Mouse (Mus musculus) cerebral cortex, adult 2 months (tissue): Measurements from ENCODE around the gene Tpst2.

Experiments
- WGBS: fragments of 180-500 bp; shearing (Covaris S2); methylation state at CpG from one replicate; pipeline ENCODE4 v1.1.7; 2018; 5-methylcytosine and 5-hydroxymethylcytosine counted together

Gene Tpst2

DNA sequence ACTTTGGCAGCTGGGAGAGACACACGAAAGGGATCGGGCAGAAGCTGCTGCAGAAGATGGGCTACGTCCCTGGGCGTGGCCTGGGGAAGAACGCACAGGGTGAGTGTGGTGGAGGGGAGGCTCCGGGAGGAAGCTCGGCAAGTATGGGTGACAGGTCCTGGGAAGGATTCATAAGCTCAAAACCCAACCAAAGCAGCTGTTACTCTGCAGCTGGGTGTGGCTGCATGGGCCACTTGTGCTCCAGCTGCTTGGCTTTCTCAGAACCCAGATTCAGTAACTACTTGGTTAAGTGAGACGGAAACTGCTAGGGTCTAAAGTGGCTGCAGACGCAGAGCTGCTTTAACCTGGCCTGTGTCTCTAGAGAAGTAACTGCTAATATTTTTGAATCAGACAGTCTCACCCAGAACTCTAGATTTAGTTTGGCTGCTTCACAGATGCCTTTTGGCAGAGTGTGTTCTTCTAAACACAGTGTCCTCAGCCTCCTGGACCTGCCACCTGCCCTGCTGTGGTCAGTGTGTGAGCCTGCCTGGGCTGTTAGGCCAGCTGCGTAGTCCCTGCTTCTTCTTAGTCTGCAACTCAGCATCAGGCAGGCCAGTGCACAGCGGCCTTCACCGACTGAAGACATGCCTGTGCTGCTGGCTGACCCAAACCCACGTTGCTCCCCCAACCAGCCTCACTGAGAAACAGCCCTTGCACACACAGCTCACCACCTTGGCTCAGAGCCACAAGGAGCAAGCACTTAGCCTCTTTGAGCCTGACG, 53.5 kb downstream of the Tpst2 start:
- WGBS, result 90% methylated on average over 14 of the region's 14 CpGs

DNA sequence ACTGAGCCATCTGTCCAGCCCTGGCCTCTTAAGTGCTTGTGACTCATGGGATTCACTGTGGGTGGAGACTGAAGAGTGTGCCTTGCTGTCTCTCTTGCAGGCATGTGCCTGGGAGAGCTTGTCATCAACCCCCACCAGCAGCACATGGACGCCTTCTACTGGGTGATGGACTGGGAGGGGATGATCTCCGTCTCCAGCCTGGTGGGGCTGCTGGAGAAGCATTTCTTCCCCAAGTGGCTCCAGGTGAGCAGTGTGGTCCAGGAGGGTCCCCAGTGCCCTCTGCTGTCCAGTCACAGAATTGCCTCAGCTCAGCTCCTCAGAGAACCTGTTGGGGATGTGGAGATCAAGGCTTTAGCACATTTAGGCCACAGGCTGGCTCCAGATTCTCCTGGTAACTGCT, 59.0 kb downstream of the Tpst2 start:
- WGBS, result 31% methylated on average over 2 of the region's 2 CpGs

DNA sequence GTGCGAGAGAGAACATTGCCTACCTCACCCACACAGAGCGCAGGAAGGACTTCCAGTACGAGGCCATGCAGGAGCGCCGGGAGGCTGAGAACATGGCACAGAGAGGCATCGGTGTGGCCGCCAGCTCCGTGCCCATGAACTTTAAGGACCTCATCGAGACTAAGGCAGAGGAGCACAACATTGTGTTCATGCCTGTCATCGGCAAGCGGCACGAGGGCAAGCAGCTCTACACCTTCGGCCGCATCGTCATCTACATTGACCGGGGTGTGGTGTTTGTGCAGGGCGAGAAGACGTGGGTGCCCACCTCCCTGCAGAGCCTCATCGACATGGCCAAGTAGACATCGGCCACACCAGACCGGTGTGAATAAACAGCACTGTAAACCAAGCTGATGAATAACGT, 60.5 kb downstream of the Tpst2 start:
- 90% methylated on average over 22 of the region's 22 CpGs for WGBS

- 47% methylated on average over 7 of the region's 7 CpGs for WGBS
These were observed 62.7 kb downstream of the Tpst2 start for GRCm38 (mm10) chr5:112339215-112339614.

- WGBS, result 2% methylated on average over 64 of the region's 64 CpGs
These were observed 66.1 kb downstream of the Tpst2 start, which contains the start of the genes Srrd and Hps4 for GRCm38 (mm10) chr5:112342463-112343204. Gene Srrd, minus strand, starts transcription at chr5:112343040. Gene Hps4, plus strand, starts transcription at chr5:112343083.

DNA sequence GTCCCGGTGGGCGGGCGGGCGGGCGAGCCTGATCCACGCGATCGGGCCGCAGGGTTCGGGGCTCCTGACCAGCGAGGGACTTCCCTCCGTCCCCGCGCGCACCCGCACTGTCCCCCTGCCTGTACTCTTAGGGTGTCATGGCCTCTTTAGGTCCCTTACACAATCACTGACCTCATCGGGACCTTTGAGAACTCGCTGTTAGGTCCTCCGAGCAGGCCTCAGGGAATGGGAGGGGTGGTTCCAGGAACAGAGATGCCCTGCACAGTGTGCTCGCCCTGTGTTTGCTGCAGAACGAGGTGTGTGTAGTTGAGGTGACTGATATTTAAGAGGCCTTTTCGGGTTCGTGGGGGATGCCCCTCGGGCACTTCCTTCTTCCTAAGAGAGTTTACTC, 66.7 kb downstream of the Tpst2 start:
- WGBS, result under 1% methylated on average over 23 of the region's 24 CpGs

DNA sequence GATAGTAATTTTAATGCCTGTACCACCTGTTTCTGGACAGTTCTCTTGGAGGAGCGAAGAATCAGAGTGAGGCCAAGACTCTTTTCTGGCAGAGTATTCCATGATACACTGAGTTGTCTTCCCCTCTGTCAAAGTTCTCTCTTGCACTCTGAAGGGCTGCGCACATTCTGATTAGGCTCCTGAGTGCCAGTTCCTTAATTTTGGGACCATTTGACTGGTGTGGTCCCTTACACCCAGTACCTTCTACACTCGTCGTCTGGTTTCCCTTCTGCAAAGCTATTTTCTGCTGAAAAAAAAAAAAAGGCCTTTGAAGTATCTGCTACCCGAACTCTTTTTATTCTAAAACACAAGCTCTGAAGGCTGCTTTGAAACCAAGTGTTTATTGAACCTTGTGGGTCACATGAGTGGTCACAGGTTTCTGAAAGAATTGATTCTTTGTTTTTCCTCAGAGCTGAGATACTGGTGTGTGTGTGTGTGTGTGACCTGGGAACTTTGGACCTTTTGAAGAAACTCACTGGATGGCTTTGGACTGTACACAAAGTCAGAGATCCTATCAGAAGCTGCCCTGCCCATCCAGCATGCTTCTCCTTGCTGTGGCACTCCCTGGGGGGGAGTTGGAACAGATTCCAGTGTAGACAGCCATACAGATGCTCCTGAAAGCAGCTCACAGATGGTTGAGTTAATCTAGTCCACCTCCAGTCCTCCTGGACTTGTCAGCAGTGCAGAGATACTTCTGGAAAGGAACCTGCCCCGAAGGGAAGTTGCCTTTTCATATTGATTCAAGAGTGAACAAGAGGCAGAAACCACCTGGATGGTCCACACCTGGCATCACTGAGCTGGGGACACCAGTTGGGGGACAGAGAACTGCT, 67.8 kb downstream of the Tpst2 start:
- WGBS, result 40% methylated on average over 6 of the region's 6 CpGs

GRCm38 (mm10) chr5:112346211-112346965, 69.9 kb downstream of the Tpst2 start:
- WGBS, result 77% methylated on average over 16 of the region's 16 CpGs

- 81% methylated on average over 8 of the region's 8 CpGs for WGBS
These were observed 72.7 kb downstream of the Tpst2 start for GRCm38 (mm10) chr5:112349169-112349568.

- WGBS, result 88% methylated on average over 6 of the region's 6 CpGs
These were observed 79.0 kb downstream of the Tpst2 start for GRCm38 (mm10) chr5:112355493-112355892.

DNA sequence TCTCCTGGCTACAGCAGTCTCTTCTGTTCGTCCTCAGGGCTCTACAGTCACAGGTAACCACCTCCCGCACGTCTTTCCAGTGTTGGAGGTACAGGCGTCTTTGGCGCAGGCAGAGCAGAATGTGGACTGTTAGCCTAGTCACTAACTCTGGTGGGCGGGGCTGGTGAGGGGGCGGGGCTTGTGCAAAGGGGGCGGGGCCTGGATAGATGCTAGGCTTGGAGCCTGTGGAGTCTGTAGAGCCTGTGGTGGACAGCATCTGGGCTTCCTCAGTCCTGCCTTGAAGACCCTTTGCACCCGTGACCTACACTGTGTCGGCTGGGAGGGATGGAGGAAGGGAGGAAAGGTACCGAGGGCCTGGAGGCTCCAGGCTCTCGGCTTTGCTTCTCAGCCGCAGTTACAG, 79.4 kb downstream of the Tpst2 start, which contains the start of gene Gm6583:
Gene Gm6583 (minus strand): TSS at position 124 of the 400 bp plus-strand sequence.
- WGBS, result 65% methylated on average over 13 of the region's 13 CpGs

GRCm38 (mm10) chr5:112356322-112356721, 79.8 kb downstream of the Tpst2 start:
- 84% methylated on average over 9 of the region's 9 CpGs for WGBS

GRCm38 (mm10) chr5:112359520-112359919, 83.0 kb downstream of the Tpst2 start:
- 88% methylated on average over 4 of the region's 4 CpGs for WGBS

GRCm38 (mm10) chr5:112360077-112360476, 83.6 kb downstream of the Tpst2 start:
- WGBS, result 97% methylated on average over 3 of the region's 3 CpGs

DNA sequence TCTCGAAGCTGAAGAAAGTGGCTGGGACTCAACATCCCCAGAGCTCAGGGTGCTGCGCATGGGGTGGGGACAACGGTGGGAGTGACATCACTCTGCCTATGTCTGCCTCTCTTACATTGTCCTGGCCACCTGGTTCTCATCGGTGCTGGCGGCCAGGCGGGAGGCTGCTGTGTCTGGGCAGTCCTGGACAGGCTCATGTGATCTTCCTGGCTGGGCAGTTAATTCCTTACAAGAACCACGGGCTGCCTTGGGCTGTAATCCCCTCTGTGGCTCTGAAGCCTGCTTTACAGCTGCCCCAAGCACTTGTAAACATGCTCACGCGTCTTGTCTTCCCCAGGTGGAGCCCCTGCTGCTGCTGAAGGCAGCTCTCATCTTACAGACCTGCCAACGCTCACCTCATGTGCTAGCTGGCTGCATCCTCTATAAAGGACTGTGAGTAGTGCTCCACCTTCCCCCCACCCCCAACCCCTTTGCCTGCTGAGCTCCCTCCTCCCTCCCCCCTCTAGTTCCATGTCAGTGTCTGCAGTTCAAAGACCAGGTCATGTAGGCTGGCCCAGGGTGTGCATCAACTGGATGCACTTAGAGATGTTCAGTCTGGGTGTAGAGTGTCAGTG, 87.8 kb downstream of the Tpst2 start:
- 83% methylated on average over 10 of the region's 10 CpGs for WGBS
